Mouse (Mus musculus) forebrain, embryonic 12.5 days (tissue): ENCODE measurements at regions not wholly inside any gene's neighbourhood (a gene's known extent, or its start where the extent isn't known, plus 50 kb on each side); places are given as distances from the start of the nearest gene placed in this dataset. TPM values are rescaled to one million over a fixed set of nuclear protein-coding genes. Genes with fewer than 3 reads are reported as not detected.

Source experiments
- ATAC-seq: fragments of 200-750 bp; cut with Nextera tagmentation; 2 replicates; pipeline ENCODE4 v1.8.0; 2017; ENCODE audit warnings: moderate TSS enrichment; ENCODE audit not compliant: low FRiP score
- H3K27ac ChIP-seq: fragments of 300-500 bp; sonication (generic); 2 replicates; pipeline ENCODE4 v1.5.1; 2016; ENCODE audit warnings: mild to moderate bottlenecking
- H3K27me3 ChIP-seq: fragments of 300-500 bp; sonication (generic); 2 replicates; pipeline ENCODE4 v1.6.1; 2016; ENCODE audit warnings: mild to moderate bottlenecking
- H3K36me3 ChIP-seq: fragments of 300-500 bp; sonication (generic); replicated peaks from 2 replicates; pipeline ENCODE4 v1.6.1; 2016; ENCODE audit warnings: mild to moderate bottlenecking
- H3K4me1 ChIP-seq: fragments of 300-500 bp; sonication (generic); 2 replicates; pipeline ENCODE4 v1.6.1; 2016
- H3K4me2 ChIP-seq: fragments of 300-500 bp; sonication (generic); 2 replicates; pipeline ENCODE4 v1.6.1; 2016; ENCODE audit warnings: mild to moderate bottlenecking, moderate library complexity
- H3K4me3 ChIP-seq: fragments of 300-500 bp; sonication (generic); replicated peaks from 2 replicates; pipeline ENCODE4 v1.5.1; 2016; ENCODE audit warnings: mild to moderate bottlenecking
- H3K9ac ChIP-seq: fragments of 300-500 bp; sonication (generic); 2 replicates; pipeline ENCODE4 v1.6.1; 2016; ENCODE audit warnings: mild to moderate bottlenecking
- H3K9me3 ChIP-seq: fragments of 300-500 bp; sonication (generic); 2 replicates; pipeline ENCODE4 v1.6.1; 2016
- WGBS: fragments of 180-500 bp; shearing (Covaris S2); methylation state at CpG from one replicate; pipeline ENCODE4 v1.1.7; 2016; 5-methylcytosine and 5-hydroxymethylcytosine counted together
- microRNA-seq: library from miRNA; unstranded; fragments of <30 nt; microRNA quantifications from one replicate; pipeline ENCODE4, GENCODE M21; 2017

GRCm38 (mm10) chr4:93406876-93407275, 71.6 kb upstream of the Tusc1 start:
- H3K4me2 ChIP-seq: no peak overlapping the region
- H3K36me3 ChIP-seq: no peaks in the 10 kb centered on the region
- no peak overlapping the region for H3K27ac ChIP-seq
- no peak overlapping the region for H3K9ac ChIP-seq
- H3K4me1 ChIP-seq: no peaks in the 10 kb centered on the region
- H3K27me3 ChIP-seq: no peaks in the 10 kb centered on the region
- WGBS: 47% methylated on average over 2 of the region's 2 CpGs
- no peak for ATAC-seq
- no peaks in the 10 kb centered on the region for H3K9me3 ChIP-seq
- H3K4me3 ChIP-seq: no peak overlapping the region

GRCm38 (mm10) chr4:93400579-93400978, 65.3 kb upstream of the Tusc1 start:
- Histone ChIP-seq H3K4me1 (no peaks in the 10 kb centered on the region), H3K9ac (no peak overlapping the region), H3K4me2 (no peak overlapping the region), H3K36me3 (no peaks in the 10 kb centered on the region), H3K9me3 (no peaks in the 10 kb centered on the region), H3K27ac (no peak overlapping the region), H3K4me3 (no peak overlapping the region), H3K27me3 (no peaks in the 10 kb centered on the region)
- ATAC-seq: no peak

Small RNAs in the stretch of these regions (microRNA-seq; reads per million reads assigned to microRNA genes)
- not detected for gene Gm22619
